In genomic region chr1:167246275-167246674, GRCm38 (mm10) we compare ENCODE assay signal across 18 mouse cellular contexts. TPM values are rescaled to one million over a fixed set of nuclear protein-coding genes. Genes with fewer than 3 reads are reported as not detected.
DNase-seq lines count a peak whose midpoint lies in the region; ATAC-seq and TF ChIP-seq lines count a peak whose summit lies in the region.
"Had no signal": no experiment of that assay in that cellular context is flagged by ENCODE, and none has a peak within 500 bp of the region (broad histone marks: within the 10 kb centered on the region; RNA-seq: fewer than 3 reads in every experiment).

No protein-coding gene starts in this region.

- no peak for TF ChIP-seq CTCF in lung, postnatal 0 days (IDR thresholded peaks at IDR 0.05)
- TF ChIP-seq CTCF in G1E (IDR thresholded peaks at IDR 0.05; ENCODE audit: low read depth, low read length) = no peak
- no peak for TF ChIP-seq CTCF in hindbrain, postnatal 0 days (IDR thresholded peaks at IDR 0.05; ENCODE audit: low read depth)

- H3K4me1 ChIP-seq in lung, postnatal 0 days (ENCODE audit: insufficient read depth, low read depth, low read length) = peaks cover 19% of the 10 kb centered on the region; the same call in 1 of the 2 replicates
- peaks cover 98% of the 10 kb centered on the region for H3K4me1 ChIP-seq in G1E (ENCODE audit: insufficient read depth, low read depth, low read length)
- peaks cover 8% of the 10 kb centered on the region; the same call in 1 of the 2 replicates for H3K4me1 ChIP-seq in hindbrain, postnatal 0 days (ENCODE audit: insufficient read depth, low read length)

- peak; percentile 45 for DNase-seq in lung, postnatal 36 days
- no peak for DNase-seq in lung, postnatal 0 days (ENCODE audit: low spot score)
- no peak for DNase-seq in G1E (ENCODE audit: low spot score)
- DNase-seq in splenic B cell, adult 2 months (ENCODE audit: low read depth, low spot score) = peak; percentile 84
- no peak for DNase-seq in layer of hippocampus, adult 11-12 months (ENCODE audit: low spot score)
- DNase-seq in hindbrain, postnatal 0 days (ENCODE audit: low spot score) = no peak
- DNase-seq: cerebellum, adult 9-10 months; forebrain, postnatal 0 days had no signal

- H3K79me2 ChIP-seq in macrophage (ENCODE audit: inconsistent target) = peaks cover 63% of the 10 kb centered on the region

- TF ChIP-seq EP300 in lung, postnatal 0 days (IDR thresholded peaks at IDR 0.05) = no peak

- ATAC-seq in lung, postnatal 0 days = no peak
- ATAC-seq in G1E (ENCODE audit: extremely low read depth, insufficient number of reproducible peaks, low FRiP score, poor library complexity, severe bottlenecking) = no peak
- no peak for ATAC-seq in hindbrain, postnatal 0 days
- ATAC-seq: forebrain, postnatal 0 days; hindbrain, embryonic 16.5 days had no signal

- no peak overlapping the region for H3K4me2 ChIP-seq in lung, postnatal 0 days (replicated peaks; ENCODE audit: low read depth, low read length)
- H3K4me2 ChIP-seq in hindbrain, postnatal 0 days (ENCODE audit: low read depth, low read length) = no peak overlapping the region
- H3K4me2 ChIP-seq: limb, embryonic 13.5 days; lung, embryonic 14.5 days; neural tube, embryonic 13.5 days had no signal

- H3K9me3 ChIP-seq in lung, postnatal 0 days (ENCODE audit: low read length) = no peaks in the 10 kb centered on the region
- H3K9me3 ChIP-seq in G1E (replicated peaks) = no peaks in the 10 kb centered on the region
- no peaks in the 10 kb centered on the region for H3K9me3 ChIP-seq in hindbrain, postnatal 0 days (ENCODE audit: low read length)
- H3K9me3 ChIP-seq: forebrain, embryonic 10.5 days; heart, embryonic 10.5 days; hindbrain, embryonic 10.5 days; limb, embryonic 13.5 days; liver, embryonic 13.5 days; megakaryocyte, embryonic 14.5 days; neural tube, embryonic 13.5 days had no signal

- H3K36me3 ChIP-seq in lung, postnatal 0 days (ENCODE audit: insufficient read depth, low read length) = no peaks in the 10 kb centered on the region
- peaks cover 60% of the 10 kb centered on the region for H3K36me3 ChIP-seq in G1E (replicated peaks)
- no peaks in the 10 kb centered on the region for H3K36me3 ChIP-seq in macrophage (ENCODE audit: inconsistent target)
- H3K36me3 ChIP-seq in splenic B cell, adult 2 months (ENCODE audit: control insufficient read depth, insufficient read depth, low read length, poor library complexity, severe bottlenecking) = no peaks in the 10 kb centered on the region
- H3K36me3 ChIP-seq in hindbrain, postnatal 0 days (ENCODE audit: insufficient read depth, low read length) = no peaks in the 10 kb centered on the region
- H3K36me3 ChIP-seq: forebrain, embryonic 10.5 days; heart, embryonic 10.5 days; hindbrain, embryonic 10.5 days; limb, embryonic 13.5 days; liver, embryonic 13.5 days; neural tube, embryonic 13.5 days had no signal

- no peak overlapping the region for H3K4me3 ChIP-seq in lung, postnatal 0 days (ENCODE audit: low read depth, low read length)
- H3K4me3 ChIP-seq in G1E (ENCODE audit: low read depth, low read length) (peak overlapping the region; percentile 51; the same call in 1 of the 2 replicates), macrophage (ENCODE audit: inconsistent target) (no peak overlapping the region)
- no peak overlapping the region for H3K4me3 ChIP-seq in hindbrain, postnatal 0 days (ENCODE audit: low read length)
- H3K4me3 ChIP-seq: forebrain, embryonic 10.5 days; heart, embryonic 10.5 days; hindbrain, embryonic 10.5 days; limb, embryonic 13.5 days; liver, embryonic 13.5 days; neural tube, embryonic 13.5 days had no signal

- H3K27ac ChIP-seq in lung, postnatal 0 days (ENCODE audit: low read length) = no peak overlapping the region
- peak overlapping the region; percentile 59 for H3K27ac ChIP-seq in macrophage
- no peak overlapping the region for H3K27ac ChIP-seq in hindbrain, postnatal 0 days
- H3K27ac ChIP-seq: forebrain, embryonic 10.5 days; heart, embryonic 10.5 days; hindbrain, embryonic 10.5 days; limb, embryonic 13.5 days; liver, embryonic 13.5 days; neural tube, embryonic 13.5 days had no signal

- H3K9ac ChIP-seq in lung, postnatal 0 days (replicated peaks; ENCODE audit: low read depth) = no peak overlapping the region
- H3K9ac ChIP-seq in hindbrain, postnatal 0 days (replicated peaks; ENCODE audit: low read length) = no peak overlapping the region
- H3K9ac ChIP-seq: forebrain, postnatal 0 days; limb, embryonic 13.5 days; liver, embryonic 13.5 days; lung, embryonic 14.5 days; neural tube, embryonic 13.5 days had no signal

- H3K27me3 ChIP-seq in lung, postnatal 0 days (replicated peaks; ENCODE audit: insufficient read depth, low read length) = no peaks in the 10 kb centered on the region
- no peaks in the 10 kb centered on the region for H3K27me3 ChIP-seq in G1E (ENCODE audit: insufficient read depth, low read length)
- no peaks in the 10 kb centered on the region for H3K27me3 ChIP-seq in splenic B cell, adult 2 months (ENCODE audit: control insufficient read depth, insufficient read depth, low read length, poor library complexity, severe bottlenecking)
- H3K27me3 ChIP-seq in hindbrain, postnatal 0 days (ENCODE audit: insufficient read depth, low read length) = no peaks in the 10 kb centered on the region
- H3K27me3 ChIP-seq: limb, embryonic 13.5 days; liver, embryonic 13.5 days; megakaryocyte, embryonic 14.5 days; neural tube, embryonic 13.5 days had no signal

- whole genome bisulfite sequencing in lung, postnatal 0 days = 72% methylated on average over 9 of the region's 9 CpGs
- WGBS in macrophage (ENCODE audit: missing documents) = 8% methylated on average over 8 of the region's 9 CpGs
- 77% methylated on average over 9 of the region's 9 CpGs for WGBS in hindbrain, postnatal 0 days

RNA-seq across cellular contexts. Expression of gene Uck2, which starts 38.8 kb away (rescaled TPM):
- polyA plus RNA-seq in lung, postnatal 0 days (2015; fragmentation: Nextera tagmentation; extraction: Ambion mirVana) = 21.6 and 22.9 TPM in 2 replicates
- 465 and 522 TPM in 2 replicates for total RNA-seq in G1E (2014; fragmentation: Nextera tagmentation)
- total RNA-seq in G1E (2017) = 182 and 249 TPM in 2 replicates
- polyA plus RNA-seq in G1E (2012) = 555 and 575 TPM in 2 replicates
- total RNA-seq in macrophage (2018; cell fraction: chromatin; rRNA removed) = 10 to 100 TPM in 1 of 26 experiments, 1 to 10 TPM in 17, under 1 TPM in 7, not detected in 1; 0.17 to 10.2 (median 2.5) TPM
- 10 to 100 TPM in 8 of 26 experiments, 1 to 10 TPM in 18; 1.2 to 17.5 (median 8.4) TPM for total RNA-seq in macrophage (2018; cell fraction: cytosol; rRNA removed)
- total RNA-seq in macrophage (2018; cell fraction: nucleus; rRNA removed) = 10 to 100 TPM in 1 of 26 experiments, 1 to 10 TPM in 21, under 1 TPM in 4; 0.63 to 15.0 (median 3.3) TPM
- polyA plus RNA-seq in macrophage (2018) = 6.9 to 29.5 TPM (median 19.7 TPM) in 3 replicates
- total RNA-seq in hindbrain, postnatal 0 days (2014; rRNA removed) = 71.8 and 91.3 TPM in 2 replicates
- 40.1 and 44.7 TPM in 2 replicates for polyA plus RNA-seq in hindbrain, postnatal 0 days (2015; fragmentation: Nextera tagmentation; extraction: Ambion mirVana)

Comparison
In these comparisons a context has a peak if more than half of its experiments do, and no peak if none do; other contexts are left out.
1. DNase-seq: peak in lung, postnatal 36 days (single experiment) and splenic B cell, adult 2 months (single experiment); none in lung, postnatal 0 days (single experiment), G1E (single experiment), layer of hippocampus, adult 11-12 months (single experiment) and hindbrain, postnatal 0 days (single experiment).
2. RNA of gene Uck2, which starts 38.8 kb away (polyA plus RNA-seq): 555 to 575 TPM in G1E; 40.1 to 44.7 TPM in hindbrain, postnatal 0 days, 21.6 to 22.9 TPM in lung, postnatal 0 days and 6.9 to 29.5 TPM in macrophage; every median in the first group is over 10 times any median in the second.